Mouse (Mus musculus) cerebral cortex, adult 2 months (tissue): ENCODE data around the gene Ush2a.

Experiments used
- WGBS: fragments of 180-500 bp; shearing (Covaris S2); methylation state at CpG from one replicate; pipeline ENCODE4 v1.1.7; 2018; 5-methylcytosine and 5-hydroxymethylcytosine counted together

The Ush2a gene

DNA sequence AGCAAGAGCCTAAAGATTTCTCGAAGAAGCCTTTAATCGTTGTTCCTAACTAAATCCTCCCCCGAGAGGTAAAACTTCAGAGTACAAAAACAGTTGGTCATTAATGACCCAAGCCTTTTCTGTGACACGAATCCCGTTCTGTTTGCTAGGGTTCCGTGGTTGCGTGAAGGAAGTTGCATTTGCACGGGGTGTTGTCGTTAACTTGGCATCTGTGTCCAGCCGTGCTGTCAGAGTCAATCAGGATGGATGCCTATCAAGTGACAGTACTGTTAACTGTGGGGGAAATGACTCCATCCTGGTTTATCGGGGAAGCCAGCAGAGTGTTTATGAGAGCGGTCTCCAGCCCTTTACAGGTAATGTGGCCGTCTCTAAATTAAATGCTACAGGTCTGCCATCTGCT is 287.9 kb downstream of the Ush2a start:
- WGBS: 59% methylated on average over 13 of the region's 13 CpGs

DNA sequence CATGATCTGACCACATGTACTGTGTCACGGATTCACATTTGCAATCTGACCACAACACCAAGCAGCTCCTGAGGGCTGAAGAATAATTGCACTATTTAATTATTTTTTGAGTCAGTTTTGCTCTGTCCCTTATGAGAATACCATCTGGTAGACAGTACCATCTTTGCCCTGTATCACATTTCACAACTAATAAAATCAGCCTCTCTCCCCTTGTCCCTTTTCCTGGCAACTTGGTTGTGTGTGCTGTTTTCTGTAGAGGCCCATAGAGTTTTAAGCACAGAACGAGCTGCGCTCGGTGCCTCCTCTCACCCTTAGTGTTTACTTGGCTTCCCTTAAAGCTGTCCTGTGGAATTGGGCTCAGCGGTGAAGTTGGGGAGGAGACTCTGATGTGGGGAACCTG is 290.0 kb downstream of the Ush2a start:
- WGBS: 95% methylated on average over 5 of the region's 5 CpGs

DNA sequence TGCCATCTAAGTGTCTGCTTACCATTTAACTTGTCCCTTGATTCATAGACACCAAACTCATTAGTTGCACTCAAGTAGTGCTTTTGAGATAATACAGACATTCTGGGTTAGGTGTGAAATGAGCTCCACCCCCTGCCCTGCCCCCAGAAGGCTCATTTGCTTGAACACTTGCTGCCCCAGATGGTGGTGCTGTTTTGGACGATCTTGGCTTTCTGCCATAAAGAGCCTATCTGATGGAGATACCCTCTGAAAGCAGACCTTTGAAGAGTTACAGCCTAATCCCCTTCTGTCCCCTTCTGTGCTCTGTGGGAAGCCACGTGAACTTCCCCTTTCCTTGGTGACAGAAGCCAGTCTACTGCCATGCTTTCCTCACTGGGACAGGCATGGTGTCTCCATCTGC is 297.1 kb downstream of the Ush2a start:
- 43% methylated on average over 2 of the region's 2 CpGs for WGBS

DNA sequence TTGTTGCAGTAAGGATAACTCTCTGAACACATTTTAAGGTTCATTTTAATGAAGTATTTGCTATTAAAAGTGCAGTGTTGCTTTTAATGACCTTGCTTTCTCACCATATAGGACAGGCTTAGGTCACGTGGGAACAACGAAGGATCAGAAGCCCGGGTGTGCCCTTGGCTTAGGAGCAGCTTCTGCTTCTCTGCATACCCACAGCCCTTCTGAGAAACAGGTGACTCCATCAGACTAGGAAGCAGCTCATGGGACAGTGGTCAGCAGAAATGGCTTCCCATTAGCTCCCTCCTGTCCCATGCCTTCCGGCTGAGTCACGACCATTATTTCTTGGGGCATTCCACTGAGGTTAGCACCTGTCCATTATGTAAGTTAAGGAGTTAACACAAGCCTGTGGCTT is 304.4 kb downstream of the Ush2a start:
- WGBS: 84% methylated on average over 5 of the region's 5 CpGs

DNA sequence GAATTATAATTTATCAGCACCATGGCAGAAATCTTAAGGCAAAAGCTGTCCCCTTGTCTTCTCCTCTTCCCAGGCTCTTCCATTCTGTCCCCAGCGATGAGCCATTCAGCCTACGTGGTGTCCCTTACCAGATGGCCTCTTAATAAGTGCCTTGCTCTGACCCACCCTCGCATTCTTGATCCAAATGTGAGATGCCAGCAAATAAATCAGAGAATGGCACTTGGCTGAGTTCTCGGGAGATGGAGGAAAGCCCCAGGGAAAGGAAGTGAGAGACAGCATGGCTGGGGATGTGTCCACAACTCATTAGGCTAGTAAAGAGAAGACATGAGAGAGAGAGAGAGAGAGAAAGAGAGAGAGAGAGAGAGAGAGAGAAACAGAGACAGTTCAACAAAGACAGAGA is 305.7 kb downstream of the Ush2a start:
- WGBS: 63% methylated on average over 4 of the region's 4 CpGs

DNA sequence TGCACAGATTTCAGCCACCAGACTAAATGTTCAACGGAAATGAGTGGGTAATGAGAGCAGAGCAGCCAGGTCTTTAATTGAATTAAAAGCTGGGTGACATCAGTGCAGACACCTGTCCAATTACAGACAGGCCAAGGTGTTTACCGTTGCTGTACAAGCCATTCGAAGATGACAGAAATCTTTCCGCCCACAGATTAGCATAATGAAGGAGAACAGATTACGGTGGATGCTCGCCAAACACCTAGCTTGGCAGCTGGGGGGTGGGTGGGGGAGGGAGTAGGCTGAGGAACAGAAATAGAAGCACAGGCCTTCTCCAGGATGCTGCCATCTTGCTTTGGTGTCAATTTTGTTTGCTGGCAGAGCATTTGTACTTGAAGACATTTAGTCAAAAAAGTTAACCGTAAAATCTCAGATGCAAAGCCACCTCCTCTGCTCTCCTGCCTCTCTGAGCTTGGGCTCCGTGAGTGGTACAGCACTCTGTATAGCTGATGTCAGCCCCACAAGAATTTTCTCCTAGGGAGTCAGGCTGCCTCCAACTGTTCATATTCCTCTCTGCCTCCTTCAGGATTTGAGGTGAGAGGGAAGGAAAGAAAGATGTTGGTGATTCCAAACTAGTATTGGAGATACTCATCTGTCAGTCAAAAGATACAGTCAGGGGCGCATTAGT is 306.6 kb downstream of the Ush2a start:
- WGBS: 38% methylated on average over 9 of the region's 9 CpGs

DNA sequence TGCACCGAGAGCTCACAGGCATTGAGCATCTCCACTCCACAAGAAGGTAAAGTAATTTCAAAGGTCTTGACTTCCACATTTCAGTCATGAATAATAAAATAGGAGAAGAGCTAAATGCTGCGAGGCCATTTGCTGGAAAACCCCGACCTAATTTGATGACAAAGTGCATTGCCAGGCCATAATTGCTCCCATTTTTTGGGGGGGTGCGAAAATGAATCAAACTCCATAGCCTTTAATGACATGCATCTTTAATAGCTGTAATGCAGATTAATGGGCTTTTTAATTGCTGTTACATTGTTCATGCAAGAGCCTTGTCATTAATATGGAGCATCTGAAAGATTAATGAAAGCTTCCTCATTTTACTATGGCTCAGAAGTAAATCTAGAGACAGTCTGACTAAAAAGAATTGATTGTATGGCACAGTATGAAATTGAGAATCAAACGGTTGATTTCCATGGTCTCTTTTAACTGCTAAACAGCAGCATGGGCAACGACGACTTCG is 314.5 kb downstream of the Ush2a start:
- 50% methylated on average over 8 of the region's 8 CpGs for WGBS

DNA sequence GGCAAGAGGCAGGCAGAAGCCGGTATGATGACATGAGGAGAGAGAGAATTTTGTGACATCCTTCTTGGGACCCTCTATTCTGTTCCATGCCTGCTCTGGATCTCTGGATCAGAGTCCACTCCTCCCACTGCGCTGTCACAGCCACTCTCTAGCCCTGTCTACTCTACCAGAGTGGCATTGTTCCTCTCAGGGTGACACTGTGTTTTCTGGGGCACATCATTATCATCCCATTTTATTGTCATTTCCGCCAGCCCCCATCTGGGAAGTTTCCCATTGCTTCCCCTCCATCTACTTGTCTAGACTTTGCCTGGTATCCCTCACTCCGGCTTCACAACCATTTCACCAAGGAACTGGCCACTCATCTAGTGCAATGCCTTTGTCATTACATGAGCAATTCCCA is 315.6 kb downstream of the Ush2a start:
- WGBS: 94% methylated on average over 4 of the region's 4 CpGs

DNA sequence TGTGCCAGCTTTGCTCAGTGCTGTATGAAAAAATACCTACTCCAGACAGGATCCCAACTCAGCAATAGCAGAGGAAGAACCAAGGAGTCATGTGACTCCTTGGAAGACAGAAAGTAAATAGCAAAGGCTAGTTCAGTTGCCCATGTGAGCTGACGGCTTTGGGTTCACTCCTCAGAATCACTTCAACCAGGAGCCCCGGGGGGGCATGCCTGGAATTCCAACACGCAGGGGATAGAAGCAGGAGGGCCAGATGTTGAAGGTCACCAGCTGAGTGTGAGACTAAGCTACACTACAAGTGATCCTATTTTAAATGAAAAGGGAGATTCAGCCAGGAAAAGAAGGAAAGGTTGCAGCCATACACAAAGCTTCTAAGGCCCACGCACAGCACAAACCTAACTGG is 319.3 kb downstream of the Ush2a start:
- WGBS: 69% methylated on average over 4 of the region's 4 CpGs

DNA sequence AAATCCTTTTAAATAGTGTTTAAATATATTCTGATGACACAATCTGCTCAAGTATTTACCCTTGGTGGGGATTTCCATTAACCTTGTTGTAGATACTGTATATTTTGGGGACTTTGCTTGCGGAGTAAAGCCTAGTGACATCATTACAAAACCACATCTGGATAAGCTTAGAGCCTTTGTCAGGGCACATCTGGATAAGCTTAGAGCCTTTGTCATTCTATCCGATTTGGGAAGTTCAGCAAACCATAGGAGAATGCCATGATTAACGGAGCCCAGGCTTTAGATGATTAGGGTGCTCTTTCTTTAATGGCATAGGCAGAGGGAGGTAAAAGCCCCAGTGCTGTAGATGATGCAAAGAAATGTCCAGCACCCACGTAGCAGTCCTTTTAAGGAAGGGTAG is 333.4 kb downstream of the Ush2a start:
- 74% methylated on average over 4 of the region's 4 CpGs for WGBS

DNA sequence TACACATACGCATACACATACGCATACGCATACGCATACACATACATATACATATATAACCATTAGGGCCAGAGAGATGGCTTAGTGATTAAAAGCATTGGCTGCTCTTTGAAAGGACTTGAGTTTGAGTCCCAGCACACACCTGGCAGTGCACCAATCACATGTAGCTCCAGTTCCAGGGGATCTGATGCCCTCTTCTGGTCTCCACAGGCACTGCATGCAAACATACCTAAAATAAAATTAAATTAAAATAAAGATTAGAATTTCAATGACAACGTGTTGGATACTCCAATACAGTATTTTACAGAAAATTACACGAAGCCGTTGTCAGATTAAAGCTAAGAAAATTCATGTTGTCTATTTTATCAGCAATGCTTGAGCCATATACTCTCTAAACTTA is 336.2 kb downstream of the Ush2a start:
- WGBS: 87% methylated on average over 7 of the region's 7 CpGs

DNA sequence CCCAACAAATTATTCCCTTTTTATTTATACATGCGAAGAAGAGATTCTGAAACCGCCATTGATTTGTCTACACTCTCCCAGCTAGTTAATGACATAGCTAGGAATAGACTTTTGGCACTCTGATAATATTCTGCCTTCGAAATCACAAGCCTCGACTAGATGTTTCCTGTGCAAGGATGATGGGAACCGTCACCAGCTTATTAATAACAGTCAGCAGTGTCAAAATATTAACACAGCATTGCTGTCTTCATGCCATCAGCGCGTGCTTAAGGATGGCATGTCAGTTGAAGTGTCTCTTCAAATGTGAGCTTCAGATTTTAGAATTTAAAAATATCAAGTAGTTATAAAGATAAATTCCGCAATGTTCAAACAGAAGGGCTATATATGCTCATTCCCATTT is 337.3 kb downstream of the Ush2a start:
- WGBS: 81% methylated on average over 8 of the region's 8 CpGs

DNA sequence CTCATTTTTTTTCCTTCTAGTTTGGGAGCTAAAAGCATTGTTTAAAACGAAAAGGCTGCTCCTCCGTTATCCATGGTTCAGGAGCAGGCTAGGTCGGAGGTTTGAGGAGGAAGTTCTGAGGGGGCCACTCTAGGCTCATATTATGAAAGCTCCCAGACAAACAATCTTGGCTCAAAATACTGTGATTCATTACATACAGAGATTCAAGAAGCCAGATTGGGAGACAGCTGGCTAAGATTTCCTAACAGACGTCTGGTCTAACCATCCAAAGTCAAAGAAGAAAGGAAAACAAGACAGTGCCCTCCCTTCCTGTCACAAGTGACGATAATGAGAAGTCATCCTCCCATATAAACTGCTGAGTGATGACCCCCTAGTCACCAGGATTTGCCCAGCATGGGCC is 354.7 kb downstream of the Ush2a start:
- 49% methylated on average over 5 of the region's 5 CpGs for WGBS

DNA sequence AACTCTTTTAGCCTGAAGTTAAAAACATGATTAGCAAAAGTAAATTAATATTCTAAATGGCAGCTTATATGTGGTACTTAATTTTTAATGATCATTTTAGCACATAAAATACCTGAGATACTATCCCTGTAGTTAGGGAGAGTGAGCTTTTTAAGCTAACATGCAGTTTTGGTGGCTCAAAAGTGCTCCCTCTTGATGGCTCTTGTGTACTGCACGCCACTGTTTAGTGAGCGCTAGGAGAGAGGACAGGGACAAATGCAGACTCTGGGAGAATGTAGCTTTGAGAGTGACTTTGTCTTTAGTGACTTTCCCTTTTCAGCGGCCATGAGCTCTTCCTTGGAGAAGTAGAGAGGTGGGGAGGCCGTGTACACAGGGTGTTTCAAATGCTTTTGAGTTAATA is 371.9 kb downstream of the Ush2a start:
- 34% methylated on average over 4 of the region's 4 CpGs for WGBS

DNA sequence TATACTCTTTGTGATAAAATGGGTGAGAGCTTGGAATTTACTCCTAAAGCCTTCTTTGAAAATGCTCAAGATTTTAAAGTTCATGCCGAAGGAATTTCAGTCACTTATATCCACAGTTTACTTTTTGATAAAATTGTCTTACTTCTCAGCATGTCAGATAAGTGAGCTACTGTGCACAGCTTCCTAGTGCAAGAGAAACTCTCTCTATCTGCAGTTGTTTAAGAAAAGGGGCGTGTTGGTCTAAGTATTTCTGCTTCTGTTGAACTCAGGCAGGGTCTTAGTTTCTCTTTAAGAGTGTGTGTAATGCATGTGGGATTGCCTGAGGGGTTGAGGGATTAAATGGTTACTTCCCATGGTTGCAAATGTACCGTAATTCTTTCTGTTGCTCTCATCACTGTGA is 381.3 kb downstream of the Ush2a start:
- 84% methylated on average over 3 of the region's 3 CpGs for WGBS

DNA sequence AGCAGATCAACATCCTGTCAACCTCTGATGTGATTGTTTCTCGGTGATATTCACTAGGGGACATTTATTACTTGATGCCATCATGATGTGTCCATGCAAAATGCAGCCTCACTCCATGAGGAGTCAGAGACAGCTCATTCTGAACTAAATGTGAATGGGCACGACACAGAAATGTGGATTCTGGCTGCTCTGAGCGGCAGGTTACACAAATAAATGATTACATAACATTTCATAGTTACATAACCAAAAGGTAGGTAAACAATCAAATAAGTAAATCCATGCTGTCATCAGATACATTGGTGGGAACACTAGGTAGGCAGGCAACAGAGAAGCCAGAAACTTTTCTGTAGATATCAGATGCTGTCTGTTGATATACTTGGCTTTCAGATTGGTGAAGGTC is 391.2 kb downstream of the Ush2a start:
- WGBS: 90% methylated on average over 3 of the region's 3 CpGs

DNA sequence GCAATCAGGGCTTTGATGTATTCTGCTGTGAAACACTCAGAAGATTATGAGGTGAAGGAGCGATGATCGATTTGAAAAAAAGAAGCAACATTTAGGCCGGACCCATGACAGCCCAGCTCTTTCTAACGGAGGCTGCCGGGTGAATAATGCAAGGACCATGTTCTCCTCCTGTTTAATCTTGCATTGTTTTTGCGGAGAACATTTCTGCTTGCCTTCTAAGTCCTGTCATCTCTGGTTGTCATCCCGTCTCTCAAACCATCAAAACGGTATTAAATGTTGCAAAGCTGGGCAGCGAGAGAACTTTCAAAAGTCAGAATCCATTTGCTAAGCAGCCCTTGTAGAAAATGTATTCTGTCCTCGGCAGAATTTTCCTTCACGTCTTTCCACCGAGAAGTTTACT is 394.3 kb downstream of the Ush2a start:
- WGBS: 67% methylated on average over 12 of the region's 12 CpGs

DNA sequence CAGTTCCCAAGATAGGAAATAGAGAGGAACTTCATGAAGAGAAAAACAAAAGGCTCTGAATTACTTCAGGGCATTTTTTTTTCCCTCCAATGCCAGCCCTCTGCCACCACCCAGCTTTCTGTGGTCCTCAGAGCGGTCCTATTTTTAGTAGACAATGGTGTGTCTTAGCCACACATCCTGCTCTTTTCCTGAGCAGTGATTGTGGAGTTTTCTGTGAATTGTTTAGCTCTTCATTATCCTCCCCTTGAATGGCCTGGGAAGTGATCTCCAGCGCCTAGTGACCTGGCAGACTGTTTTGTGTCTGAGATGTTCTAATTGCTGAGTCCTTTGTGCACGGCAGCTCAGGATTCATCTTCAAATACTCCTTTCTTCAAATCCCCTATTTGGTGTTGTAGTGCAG is 397.3 kb downstream of the Ush2a start:
- 56% methylated on average over 3 of the region's 3 CpGs for WGBS

DNA sequence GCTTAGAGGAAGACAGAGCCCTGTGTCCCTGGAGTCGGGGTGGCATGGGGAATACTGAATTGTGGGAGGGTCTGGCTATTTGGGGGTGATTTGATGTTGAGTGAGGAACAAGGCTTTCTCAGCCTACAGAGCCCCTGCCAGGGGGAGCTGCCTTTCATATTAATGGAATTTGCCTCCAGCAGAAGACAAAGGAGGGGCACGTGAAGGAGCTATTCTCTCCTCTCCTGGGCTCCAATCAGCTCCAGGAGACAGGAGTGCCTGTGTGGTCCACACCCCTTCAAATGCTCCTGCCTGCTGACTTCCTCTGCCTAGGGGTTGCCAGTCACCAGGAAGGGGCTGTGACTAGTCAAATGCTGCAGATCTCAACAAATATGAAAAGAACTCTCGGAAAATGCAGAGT is 398.5 kb downstream of the Ush2a start:
- 35% methylated on average over 3 of the region's 3 CpGs for WGBS

DNA sequence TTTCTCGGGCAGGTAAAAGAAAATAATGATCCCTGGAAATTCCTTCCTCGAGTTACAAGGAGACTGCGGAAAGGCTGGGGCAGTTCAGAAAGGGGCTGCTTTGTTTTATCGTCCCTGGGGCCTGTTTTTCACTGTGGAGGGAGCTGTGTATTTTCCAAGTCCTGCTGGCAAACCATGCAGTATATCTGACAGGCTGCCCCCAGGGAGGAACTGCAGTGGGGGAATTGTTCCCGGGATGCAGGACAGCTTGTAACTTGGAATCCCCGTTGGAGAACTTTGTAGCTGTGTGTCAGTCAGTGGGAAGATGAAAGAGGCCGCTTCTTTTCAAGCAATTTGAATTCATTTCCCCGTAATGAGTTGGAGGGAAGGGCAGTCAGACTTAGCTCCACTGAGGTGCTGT is 399.1 kb downstream of the Ush2a start:
- WGBS: 37% methylated on average over 8 of the region's 8 CpGs

DNA sequence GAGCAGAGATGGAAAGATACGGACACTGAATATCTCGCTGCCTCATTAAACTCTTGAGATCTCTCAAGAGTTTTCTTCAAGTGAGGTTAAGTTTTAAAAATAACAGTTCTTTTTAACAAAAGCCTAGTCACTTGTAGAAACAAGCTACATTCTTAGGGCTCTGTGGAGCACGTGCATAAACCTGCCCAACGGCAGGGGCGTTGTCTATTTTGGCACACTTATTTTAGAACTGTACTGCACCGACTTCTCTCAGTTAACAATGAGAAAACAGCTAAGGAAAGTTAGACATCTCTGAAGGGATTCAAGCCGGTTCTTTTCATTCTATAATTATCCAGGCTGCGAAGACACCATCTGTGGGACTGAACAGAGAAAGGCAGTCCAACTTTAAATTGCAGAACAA is 405.6 kb downstream of the Ush2a start:
- 40% methylated on average over 8 of the region's 8 CpGs for WGBS

DNA sequence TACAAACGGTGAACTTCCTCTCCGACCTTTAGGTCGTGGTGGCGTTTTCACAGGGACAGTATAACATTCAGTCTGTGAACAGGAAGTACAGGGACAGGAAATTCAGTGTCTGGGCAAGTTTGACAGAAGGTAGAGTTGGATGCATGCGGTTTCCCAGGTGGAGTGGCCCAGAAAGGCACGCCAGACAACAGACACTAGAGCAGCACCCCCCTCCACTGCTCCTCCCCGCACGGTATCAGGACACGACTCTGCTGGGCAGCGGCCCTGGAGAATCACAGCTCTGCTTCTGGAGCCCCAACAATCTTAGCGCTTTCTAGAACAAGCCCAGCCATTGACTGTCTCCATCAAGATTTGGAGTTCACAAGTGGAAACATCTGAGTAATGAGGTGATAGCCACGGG is 406.7 kb downstream of the Ush2a start:
- 81% methylated on average over 12 of the region's 12 CpGs for WGBS

DNA sequence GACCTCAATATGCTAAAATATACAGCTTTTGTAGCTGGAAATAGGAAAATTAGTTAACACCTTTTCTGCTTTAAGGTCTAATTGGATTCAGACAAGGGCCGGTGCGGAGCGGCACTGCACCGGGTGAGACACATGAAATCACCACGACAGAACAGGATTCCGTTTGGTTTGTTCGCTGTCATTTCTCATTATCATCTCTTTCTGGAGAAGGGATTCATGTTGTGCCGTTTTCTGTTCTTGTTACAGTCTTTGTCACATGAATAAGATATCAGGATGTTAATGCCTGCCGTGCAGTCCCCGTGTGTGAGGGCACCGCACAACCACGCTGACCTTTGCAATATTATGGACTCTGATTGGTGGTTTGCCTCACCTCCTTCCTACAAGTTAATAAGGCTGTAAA is 411.0 kb downstream of the Ush2a start:
- WGBS: 93% methylated on average over 12 of the region's 12 CpGs
